Mouse (Mus musculus) gastrocnemius, postnatal 14 days (tissue): Measurements from ENCODE around the gene Tbl1x. TPM values are rescaled to one million over a fixed set of nuclear protein-coding genes. Genes with fewer than 3 reads are reported as not detected.

ENCODE experiments used
- DNase-seq: peaks from one replicate; pipeline ENCODE4 v3.0.0; 2021; ENCODE audit warnings: mixed read lengths
- intact Hi-C: fragments of 180-260 bp; cut with DNase I; formaldehyde crosslinking; loops from one replicate; pipeline ENCODE4 v1.15.1; 2025; ENCODE audit warnings: low total_unique reads
- long read RNA-seq, 2 experiments: library from polyadenylated mRNA; stranded (forward); transcript quantifications; one replicate each; pipeline ENCODE4 v2.0.0; 2021
- total RNA-seq, 2 experiments: library from RNA; stranded (reverse); gene quantifications; 2 replicates each; pipeline ENCODE4 v1.2.3; 2021

The Tbl1x gene
- 10 to 100 TPM; 14.0 to 16.1 TPM for total RNA-seq
- long read RNA-seq, experiment 1, full-length matches to known transcripts: 1 of 6 reads
- long read RNA-seq, experiment 1, partial matches to known transcripts: 1 of 6 reads
- long read RNA-seq, experiment 1, other reads (novel, unspliced or antisense): 4 of 6 reads
- long read RNA-seq, experiment 2, full-length matches to known transcripts: 10 of 16 reads
- long read RNA-seq, experiment 2, partial matches to known transcripts: 2 of 16 reads
- long read RNA-seq, experiment 2, other reads (novel, unspliced or antisense): 4 of 16 reads

DNA sequence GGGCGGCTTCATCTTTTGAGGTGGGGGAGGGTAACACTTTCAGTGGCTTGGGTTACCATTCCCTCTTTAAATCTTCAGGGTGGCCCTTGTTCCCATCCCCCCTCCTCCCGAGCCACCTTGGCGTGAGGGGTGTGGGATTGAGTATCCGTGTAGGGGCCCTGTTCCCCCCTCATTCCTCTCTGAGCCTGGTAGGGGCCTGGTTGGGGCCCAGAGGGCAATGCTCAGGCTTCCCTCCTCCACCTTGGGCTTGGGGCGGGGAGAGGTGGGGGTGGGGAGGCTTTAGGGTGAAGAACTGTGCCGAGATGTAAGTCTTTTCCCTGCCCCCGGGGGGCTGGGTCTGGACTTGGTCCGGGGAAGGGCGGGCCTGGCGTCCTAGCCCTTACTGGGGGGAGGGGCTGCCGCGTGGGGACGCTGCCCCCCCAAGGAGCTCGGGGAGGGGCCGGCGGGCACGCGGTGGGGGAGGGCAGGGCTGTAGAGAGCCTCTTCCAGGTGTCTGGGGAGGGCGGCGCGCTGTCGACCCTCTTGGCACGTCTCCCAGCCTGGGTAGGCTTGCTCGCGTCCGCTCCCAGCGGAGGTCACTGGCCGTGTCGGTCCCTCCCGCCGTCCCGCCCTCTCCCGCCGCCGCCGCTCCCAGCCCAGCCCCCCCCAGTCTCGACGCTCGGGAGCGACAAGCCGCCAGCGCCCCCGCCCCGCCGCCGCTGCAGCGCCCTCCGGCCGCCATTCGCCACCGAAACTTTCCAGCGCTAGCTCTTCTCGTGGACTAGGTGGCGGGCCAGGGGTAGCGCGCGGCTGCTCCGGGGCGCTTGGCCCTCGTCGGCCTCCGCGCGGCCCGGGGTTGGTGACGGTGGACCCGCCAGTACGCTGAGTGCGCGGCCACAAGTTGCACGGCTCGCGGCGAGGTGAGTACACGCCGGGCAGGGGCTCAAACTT is at the start of gene Tbl1x:
Tbl1x (plus strand) TSS at position 643 of the 930 bp plus-strand sequence.
- peak; percentile 75 for DNase-seq
- intact Hi-C loops: loop anchor here (10.0 kb wide), 1 partner anchor 124 kb away; no protein-coding TSS in a partner anchor

DNA sequence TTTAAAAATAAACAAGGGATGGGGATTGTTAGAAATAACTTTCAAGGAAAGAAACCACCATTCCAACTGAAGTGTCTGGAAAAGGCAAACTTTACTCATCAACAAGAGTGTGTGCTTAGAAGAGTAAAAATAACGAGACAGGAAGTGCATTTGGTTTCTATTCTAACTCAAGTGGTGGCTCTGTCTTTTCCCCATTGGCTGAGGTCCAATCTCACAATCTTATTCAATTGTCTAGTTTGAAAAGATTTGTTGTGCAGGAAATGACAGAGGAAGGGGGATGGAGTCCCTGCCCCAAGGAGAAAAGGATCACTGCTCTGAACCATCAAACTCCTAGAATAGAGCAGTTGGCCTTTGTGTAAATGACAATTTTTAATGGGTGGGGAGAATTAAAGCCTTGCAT is 41.6 kb upstream of the Tbl1x start:
- intact Hi-C loops: no loop called here
- no peak for DNase-seq

DNA sequence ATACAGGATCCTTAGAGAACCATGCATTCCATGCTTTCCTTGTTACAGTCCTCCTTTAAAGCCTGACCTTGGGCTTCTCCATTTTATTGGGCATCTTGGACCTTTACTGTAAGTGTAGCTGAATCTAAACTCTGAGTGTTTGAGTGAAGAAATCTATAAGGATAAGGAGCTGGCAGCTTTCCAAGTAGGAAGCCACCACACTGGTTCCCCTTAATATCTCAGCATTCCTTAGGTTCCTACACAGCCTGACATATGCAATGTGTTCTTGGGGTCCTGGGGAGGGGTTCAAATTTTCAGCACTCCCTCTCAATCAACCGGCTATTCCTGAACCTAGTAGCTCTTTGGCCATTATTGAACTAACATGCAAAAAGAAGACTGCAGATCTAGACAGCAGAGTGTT is 38.0 kb upstream of the Tbl1x start:
- intact Hi-C loops: no loop called here
- no peak for DNase-seq

DNA sequence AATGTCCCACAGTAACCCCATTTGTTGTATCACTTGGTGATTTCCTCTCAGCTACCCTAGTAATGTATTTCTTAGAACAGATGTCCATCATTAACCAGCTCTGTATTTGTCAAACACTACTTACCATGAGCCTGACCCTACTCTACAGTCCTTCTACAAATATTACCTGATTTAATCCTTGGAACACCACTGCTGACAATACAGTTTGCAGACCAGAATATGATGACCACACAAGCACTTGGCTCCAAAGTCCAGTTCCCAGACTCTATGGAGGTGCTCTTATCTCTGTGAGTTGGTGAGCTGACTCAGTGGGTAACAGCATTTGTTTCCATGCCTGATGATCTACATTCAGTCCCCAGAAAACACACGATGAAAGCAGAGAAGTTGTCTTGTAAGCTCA is 37.3 kb upstream of the Tbl1x start:
- intact Hi-C loops: no loop called here
- no peak for DNase-seq

DNA sequence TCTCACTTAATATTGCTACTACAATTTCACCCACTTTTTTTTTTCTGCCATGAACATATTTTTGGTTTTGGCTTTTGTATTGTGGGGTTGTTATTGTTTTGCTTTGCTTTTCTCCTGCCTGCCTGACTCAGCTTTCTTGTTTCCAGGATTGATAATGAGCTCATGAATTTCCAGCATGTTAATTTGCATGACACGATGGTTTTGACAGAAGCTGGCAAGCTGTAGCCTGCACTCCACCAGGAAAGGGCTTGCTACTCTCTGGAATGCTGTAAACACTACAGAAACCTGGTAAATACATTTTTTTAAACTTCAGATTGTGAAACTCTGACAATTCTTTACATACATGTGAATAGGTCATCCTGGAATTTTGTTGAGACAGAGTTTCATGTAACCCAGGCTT is 36.3 kb upstream of the Tbl1x start:
- intact Hi-C loops: no loop called here
- DNase-seq: no peak

DNA sequence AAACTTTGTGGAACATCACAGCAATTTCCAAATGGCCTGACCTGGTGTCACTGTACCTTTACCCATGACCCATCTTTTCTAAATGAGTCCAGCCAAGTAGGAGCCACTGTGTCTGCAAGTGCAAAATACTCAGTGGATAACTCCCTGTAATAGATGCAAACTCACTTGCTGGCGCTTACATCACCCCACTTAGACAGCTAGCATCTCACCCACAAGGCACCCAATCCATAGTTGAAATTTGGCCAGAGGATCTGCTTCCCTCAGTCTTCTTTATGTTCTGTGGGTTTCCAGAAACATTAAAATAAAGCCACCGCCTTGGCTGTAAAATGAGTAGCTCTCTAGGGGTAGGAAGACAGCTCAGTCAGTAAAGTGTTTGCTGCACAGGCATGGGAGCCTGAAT is 33.3 kb upstream of the Tbl1x start:
- intact Hi-C loops: no loop called here
- no peak for DNase-seq

DNA sequence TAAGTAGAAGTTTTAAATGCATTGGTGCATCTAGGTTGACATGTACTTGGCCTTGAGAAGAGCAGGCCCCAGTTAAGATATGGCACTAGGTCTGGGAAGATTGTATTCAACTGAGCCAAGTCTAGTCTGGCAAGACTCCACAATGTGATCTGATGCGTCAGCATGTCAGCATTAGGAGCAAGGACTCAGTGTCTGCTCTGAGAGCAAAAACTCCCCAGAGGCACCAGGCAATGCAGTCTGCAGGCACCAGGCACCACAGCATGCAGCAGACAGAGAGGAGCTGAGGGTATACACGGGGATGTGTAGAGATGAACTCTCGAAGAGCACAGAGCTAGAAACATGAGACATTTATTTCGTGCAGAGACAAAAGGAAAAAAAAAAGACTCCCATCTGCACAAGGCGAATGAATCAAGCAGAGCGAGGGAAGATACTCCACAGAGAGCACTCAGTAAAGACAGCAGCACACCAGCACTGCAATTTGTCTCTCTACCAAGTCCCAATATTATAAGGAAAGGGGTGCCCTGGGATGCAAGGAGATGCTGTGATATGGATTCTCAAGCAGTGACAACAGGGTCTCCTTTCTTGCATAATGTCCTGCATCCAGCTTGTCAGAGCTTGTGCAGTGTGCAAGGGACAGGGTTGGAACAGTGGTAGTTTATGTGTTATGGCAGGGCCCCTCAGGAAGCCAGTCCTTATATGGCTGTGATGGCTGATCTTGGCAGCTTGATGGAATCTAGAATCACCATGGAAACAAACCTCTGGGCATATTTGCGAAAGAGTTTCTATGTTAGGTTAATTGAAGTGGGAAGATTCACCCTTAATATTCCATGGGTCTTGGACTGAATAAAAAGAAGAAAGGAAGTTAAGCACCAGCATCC is 22.7 kb upstream of the Tbl1x start:
- intact Hi-C loops: no loop called here
- DNase-seq: peak; percentile 16

DNA sequence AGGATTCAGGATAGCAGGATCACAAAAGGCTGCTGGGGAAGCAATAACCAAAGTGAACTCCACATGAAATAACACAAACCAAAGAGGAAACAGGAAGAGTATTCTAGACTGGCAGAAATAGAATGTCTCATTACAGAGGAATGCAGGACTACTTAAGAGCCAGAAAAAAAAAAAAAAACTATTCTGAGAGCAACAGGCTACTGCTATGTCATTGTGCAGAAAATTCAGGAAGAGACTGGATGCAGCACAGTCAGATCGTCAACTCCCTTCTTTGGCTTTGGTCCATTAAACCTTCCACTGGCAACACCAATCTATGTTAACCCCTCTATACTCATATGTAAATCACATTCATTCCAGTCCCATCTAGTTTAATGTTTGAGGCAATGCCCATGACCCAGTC is 20.7 kb upstream of the Tbl1x start:
- DNase-seq: no peak
- intact Hi-C loops: no loop called here

DNA sequence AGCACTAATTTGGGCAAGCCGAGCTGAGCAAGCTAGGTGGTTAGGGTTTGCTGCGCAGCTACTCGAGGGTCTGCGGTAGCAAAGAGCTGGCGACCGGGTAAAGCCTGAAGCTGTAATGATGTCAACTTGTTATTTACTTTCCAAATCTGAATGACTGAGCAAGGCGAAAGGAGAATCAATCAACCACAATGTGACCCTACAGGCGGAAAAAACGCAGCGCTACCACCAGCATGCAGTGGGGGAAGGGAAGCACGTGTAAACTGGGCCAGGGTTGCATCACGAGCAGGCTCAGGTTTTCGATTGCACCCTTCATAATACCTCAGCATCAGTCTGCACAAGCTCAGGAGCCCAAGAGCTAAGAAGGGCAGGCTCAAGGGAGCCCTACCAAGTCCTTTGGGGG is 1.7 kb upstream of the Tbl1x start:
- DNase-seq: peak; percentile 77
- intact Hi-C loops: loop anchor here (5.0 kb wide), 1 partner anchor 77 kb away; no protein-coding TSS in a partner anchor

DNA sequence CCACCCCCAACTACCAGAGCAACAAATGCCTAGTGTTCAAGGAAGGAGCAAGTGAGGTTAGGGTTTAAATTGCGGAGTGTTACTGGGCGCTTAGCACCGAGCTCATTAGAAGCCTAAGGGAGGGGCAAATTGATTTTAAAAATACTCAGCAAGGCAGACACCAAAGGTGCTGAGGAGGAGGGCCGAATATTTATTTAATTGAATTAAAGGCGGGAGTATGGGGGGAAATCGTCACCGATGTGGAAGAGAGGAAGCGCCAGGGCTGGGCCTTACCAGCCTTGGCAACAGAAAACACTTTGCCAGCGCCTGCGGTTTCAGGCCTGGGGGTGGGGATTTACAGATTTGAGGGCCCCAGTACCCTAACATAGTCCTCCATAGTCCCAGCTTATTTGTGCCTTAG is 1.0 kb upstream of the Tbl1x start:
- no peak for DNase-seq
- intact Hi-C loops: loop anchor here (5.0 to 10.0 kb wide), 2 partner anchors 77 to 125 kb away; no protein-coding TSS in a partner anchor

DNA sequence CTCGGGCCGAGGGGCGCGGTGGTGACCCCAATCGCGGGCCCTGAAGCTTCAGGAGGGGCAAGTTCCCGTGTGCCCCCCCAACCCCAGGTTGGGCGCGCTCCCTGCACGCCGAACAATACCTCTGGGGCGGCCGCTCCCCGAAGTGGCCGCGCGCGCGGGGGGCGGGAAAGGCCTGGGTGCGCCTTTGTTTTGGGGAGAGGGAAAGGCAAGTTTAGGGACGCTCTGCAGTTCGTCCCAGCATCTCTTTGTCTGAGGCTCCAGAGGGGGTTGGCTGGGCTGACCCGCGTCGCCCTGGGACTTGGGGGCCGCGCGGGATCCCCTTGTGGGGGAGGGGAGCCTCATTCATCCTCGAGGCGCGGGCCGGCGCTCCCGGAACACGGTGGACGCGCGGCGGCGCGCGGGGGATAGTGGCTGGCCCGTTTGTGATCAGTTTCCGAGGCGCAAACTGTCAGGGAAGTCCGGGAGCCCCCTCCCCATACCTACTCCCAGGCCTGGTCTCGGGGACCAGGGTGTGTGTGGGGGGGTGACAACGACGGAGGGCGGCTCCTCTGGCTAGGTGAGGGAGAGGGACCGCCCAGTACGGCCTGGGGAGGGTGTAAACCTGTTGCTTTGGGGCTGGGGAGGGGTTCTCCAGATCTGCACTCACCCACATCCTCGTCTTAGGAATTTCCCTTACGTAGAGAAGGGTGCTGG is 634 bp downstream of the Tbl1x start:
- DNase-seq: peak; percentile 24
- intact Hi-C loops: loop anchor here (10.0 kb wide), 1 partner anchor 123 kb away; no protein-coding TSS in a partner anchor

DNA sequence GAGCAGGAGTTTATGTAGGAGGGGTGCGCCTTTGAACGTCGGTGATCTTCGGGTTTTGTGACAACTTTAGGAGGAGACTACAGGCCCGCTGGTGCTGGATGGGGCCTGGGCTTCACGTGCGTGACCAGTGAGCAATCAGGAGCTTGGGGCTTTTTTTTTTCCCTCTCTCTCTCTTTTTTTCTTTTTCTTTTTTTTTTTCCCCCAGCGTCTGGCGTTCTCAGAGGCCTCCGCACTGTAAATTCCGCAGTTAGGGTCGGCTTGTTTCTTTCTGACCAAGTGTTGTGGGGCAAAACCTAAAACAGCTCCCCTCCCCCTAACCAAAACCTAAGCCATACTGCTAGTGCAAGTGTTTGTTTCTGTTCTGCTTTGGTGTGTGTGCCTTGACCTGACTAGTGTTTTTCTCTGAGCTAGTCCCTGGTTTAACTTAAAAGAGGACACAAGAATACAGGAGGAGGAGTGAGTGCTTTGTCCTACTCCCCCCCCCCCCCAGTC is 1.2 kb downstream of the Tbl1x start:
- intact Hi-C loops: loop anchor here (10.0 kb wide), 1 partner anchor 123 kb away; no protein-coding TSS in a partner anchor
- no peak for DNase-seq

DNA sequence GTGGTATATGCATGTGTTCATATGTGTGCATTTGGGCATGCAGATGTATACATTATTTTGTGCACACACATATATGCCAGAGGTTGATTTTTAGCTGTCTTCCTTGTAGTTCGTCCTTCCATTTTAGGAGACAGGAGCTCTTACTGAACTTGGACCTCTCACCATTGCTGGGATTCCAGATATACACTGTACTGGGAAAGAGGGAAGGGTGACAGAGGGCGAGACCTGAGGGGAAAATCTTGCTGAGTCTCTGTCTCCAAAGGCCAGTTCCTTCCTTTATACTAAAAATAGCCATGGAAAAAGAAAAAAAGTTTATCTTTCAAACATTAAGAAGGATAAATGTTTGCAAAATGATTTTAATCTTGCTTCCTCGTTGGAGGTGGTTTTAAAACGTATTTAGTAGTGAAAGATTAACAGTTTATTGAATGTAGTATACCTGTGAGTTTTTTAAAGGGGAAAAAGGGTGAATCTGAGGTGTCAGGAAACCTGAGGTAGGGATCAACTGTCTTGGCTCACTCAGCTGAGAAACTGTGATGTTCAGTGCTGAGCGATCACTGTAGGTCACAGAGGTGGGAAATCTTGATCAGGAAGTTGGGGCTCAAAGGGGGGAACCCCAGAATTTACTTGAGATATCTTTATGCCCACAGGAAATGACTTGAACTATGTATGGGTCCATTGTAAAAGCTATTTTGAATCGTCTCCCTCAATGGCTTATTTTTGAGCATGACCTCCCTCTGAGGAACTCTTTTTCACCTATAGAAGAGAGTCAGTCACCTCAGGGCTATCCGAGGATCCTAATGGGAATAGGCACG is 6.7 kb downstream of the Tbl1x start:
- intact Hi-C loops: loop anchor here (10.0 kb wide), 1 partner anchor 117 kb away; no protein-coding TSS in a partner anchor

DNA sequence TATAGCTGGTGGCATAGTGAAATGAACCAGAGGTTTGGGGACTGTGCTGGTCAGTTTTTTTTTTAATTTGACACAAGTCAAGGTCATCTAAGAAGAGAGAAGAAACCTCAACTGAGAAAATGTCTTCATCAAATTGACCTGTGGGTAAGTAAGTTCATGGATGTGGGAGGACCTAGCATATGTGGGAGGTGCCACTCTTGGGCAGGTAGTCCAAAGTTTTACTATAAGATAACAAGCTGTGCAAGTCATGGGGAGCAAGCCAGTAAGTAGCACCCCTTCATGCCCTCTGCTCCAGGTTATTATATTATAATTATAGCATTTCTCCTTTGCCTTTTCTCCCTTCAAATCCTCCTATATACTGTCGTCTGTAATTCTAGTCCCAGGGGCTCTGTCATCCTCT is 8.1 kb downstream of the Tbl1x start:
- intact Hi-C loops: loop anchor here (10.0 kb wide), 1 partner anchor 116 kb away; no protein-coding TSS in a partner anchor
- DNase-seq: no peak

More for the DNA sequence above, 6.7 kb downstream of the Tbl1x start:
- DNase-seq: no peak

DNA sequence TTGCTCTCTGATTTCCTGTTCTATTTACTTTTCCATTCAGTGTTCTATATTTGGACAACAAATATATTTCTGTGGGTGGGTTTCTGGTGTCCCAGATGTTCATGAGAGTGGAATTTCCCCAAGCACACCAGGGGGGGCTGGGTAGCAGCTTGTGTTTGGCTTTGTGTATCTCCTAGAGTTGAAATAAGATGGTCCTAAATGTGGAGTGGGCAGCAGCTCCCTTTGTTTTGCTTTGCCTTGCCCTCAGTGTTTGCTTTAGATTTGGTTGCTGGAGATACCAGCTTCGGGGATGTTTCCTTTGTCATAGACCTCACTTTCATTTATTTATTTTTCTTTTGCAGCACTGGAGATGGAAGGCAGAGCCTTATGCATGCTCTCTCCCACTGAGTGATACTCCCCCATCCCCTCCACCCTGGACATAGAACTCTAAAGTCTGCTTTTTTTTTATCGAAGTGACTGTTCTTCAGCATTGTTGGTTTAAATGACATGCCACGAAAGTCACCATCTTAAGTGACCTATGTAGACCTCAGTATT is 12.1 kb downstream of the Tbl1x start:
- DNase-seq: no peak
- intact Hi-C loops: no loop called here

DNA sequence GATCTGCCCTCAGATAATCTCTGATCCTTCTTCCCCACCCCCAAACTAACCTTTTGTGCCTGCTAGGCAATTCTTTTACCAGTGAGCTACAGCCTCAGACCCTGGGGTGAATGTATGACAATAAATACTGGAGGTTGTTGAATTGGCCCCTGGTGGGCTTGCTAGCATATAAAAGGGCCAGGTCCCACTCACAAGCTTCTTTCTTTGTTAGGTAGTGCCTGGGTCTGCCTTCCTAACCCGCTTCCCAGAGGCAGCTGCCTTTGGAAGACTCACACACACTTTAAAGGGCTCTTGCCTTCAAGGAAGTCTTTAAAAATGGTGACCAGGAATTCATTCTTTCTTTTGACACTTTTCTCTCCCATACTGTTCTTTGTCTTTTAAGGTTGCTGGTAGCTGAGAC is 14.4 kb downstream of the Tbl1x start:
- intact Hi-C loops: no loop called here
- DNase-seq: no peak

DNA sequence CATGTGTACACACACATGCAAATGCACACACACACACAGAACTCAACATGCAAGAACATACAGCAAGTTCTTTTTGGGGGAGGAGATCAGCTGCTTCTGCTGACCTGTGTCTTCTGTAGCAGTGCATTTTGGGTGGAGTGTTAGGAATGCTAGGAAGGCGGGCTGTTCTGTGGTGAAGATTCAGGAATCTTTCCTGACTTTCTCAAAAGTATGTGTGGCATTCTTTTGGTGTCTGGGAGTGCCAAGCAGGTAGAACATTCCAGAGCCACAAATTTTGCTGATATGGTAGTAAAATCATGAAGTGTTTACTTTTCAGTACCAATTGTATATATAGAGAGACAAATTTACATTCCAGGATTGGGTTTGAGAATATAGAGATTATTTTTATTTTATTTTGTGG is 17.6 kb downstream of the Tbl1x start:
- DNase-seq: no peak
- intact Hi-C loops: no loop called here

DNA sequence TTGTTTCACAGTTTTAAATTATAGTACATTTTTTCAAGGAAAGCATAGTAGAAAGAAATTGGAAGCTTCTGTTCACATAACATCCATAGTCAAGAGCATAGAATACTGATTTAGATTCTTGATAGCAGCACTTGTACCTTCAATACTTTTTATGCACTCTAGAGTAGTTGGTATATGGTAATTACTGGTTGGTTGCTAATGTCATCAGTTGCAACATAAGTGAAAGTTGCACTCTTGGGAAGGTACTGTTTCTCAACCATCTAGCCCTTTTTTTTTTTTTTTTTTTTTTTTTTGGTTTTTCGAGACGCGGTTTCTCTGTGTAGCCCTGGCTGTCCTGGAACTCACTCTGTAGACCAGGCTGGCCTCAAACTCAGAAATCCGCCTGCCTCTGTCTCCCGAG is 20.2 kb downstream of the Tbl1x start:
- intact Hi-C loops: no loop called here
- no peak for DNase-seq
